Mouse (Mus musculus): ENCODE measurements around the gene Atp5s. TPM values are rescaled to one million over a fixed set of nuclear protein-coding genes. Genes with fewer than 3 reads are reported as not detected.

Gene Atp5s
- polyA plus RNA-seq (2012; rRNA removed; ENCODE audit: low replicate concordance) = 7.3 and 9.8 TPM in 2 replicates

GRCm38 (mm10) chr12:69724711-69725460 is at the start of gene Atp5s, which contains the start of gene L2hgdh:
Atp5s (plus strand) TSS chr12:69724950.
L2hgdh (minus strand) TSS chr12:69724873.

GRCm38 (mm10) chr12:69681566-69682061 is 43.1 kb upstream of the Atp5s start, which contains the start of gene Sos2:
Sos2 (minus strand) TSS chr12:69681852.

GRCm38 (mm10) chr12:69790530-69791505 is 66.1 kb downstream of the Atp5s start, which contains the start of gene Cdkl1:
Cdkl1 (minus strand) TSS chr12:69791267.

Other genes with a start within 250 kb of the Atp5s start
- gene Vcpkmt, start 141.9 kb upstream of the Atp5s start, polyA plus RNA-seq (2012; rRNA removed; ENCODE audit: low replicate concordance) = 7.3 and 7.5 TPM in 2 replicates
- gene Sos2, start 43.1 kb upstream of the Atp5s start, polyA plus RNA-seq (2012; rRNA removed; ENCODE audit: low replicate concordance) = 5.8 and 6.3 TPM in 2 replicates
- 4.1 and 11.2 TPM in 2 replicates for gene L2hgdh, start 77 bp upstream of the Atp5s start, polyA plus RNA-seq (2012; rRNA removed; ENCODE audit: low replicate concordance)
- 0.20 TPM in 1 of 2 replicates, not detected in the other for gene Cdkl1, start 66.3 kb downstream of the Atp5s start, polyA plus RNA-seq (2012; rRNA removed; ENCODE audit: low replicate concordance)
- gene Atl1, start 167.7 kb downstream of the Atp5s start, polyA plus RNA-seq (2012; rRNA removed; ENCODE audit: low replicate concordance) = 0.21 and 1.1 TPM in 2 replicates
- gene Map4k5, start 168.2 kb downstream of the Atp5s start, polyA plus RNA-seq (2012; rRNA removed; ENCODE audit: low replicate concordance) = 2.4 and 4.0 TPM in 2 replicates

All from duodenum, adult 2 months (tissue).